Mouse (Mus musculus): ENCODE data around the gene P2ry1. TPM values are rescaled to one million over a fixed set of nuclear protein-coding genes. Genes with fewer than 3 reads are reported as not detected.

Gene P2ry1
- polyA plus RNA-seq, 1 experiment from 2014 or later: 10.2 TPM

GRCm38 (mm10) chr3:61049976-61050672 is 47.5 kb downstream of the P2ry1 start:
- H3K4me3 ChIP-seq (ENCODE audit: low read depth, low read length): no peak overlapping the region
- no peaks in the 10 kb centered on the region for H3K36me3 ChIP-seq (ENCODE audit: control insufficient read depth, insufficient read depth)
- no peak overlapping the region for H3K4me2 ChIP-seq (replicated peaks; ENCODE audit: low read depth)
- no peaks in the 10 kb centered on the region for H3K4me1 ChIP-seq (replicated peaks; ENCODE audit: control insufficient read depth, insufficient read depth, low read length)
- no peak overlapping the region for H3K27ac ChIP-seq (ENCODE audit: low read depth, low read length)
- 58% methylated on average over 3 of the region's 3 CpGs for WGBS
- no peak for ATAC-seq
- H3K9ac ChIP-seq (ENCODE audit: low read depth, low read length): no peak overlapping the region
- no peaks in the 10 kb centered on the region for H3K9me3 ChIP-seq (ENCODE audit: control insufficient read depth)
- no peak for TF ChIP-seq CTCF (IDR thresholded peaks at IDR 0.05; ENCODE audit: low read depth)
- H3K27me3 ChIP-seq (replicated peaks; ENCODE audit: control insufficient read depth, insufficient read depth, low read length): no peaks in the 10 kb centered on the region

Measured in intestine, postnatal 0 days (tissue).